Mouse (Mus musculus): ENCODE measurements at regions not wholly inside any gene's neighbourhood (a gene's known extent, or its start where the extent isn't known, plus 50 kb on each side); places are given as distances from the start of the nearest gene placed in this dataset.
"Not testable (repeated sequence)": the region's sequence is repeated elsewhere in the genome, so short reads cannot be mapped to it uniquely, and the experiment has no call there.

DNA sequence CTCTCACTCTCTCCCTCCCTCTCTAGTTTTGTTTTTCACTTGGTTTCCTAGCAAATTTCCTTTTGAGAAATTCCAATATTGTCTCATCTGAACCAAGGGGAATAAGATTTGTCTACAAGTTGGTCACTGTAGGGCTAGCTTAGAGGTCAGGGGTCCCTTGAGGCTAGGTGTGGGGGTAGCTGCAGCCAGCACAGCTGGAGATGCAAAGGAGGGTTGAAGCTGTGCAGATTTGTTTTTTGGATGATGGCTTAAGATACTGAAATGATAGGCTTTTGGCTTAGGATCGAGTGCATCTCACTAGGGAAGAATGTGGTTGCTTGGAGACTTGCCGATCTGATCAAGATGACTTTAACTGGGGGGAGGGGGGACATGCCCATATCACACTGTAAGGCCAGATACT is 88.3 kb upstream of the Tmem28 start:
- no peak for DNase-seq (ENCODE audit: low spot score in 2 of 2)

DNA sequence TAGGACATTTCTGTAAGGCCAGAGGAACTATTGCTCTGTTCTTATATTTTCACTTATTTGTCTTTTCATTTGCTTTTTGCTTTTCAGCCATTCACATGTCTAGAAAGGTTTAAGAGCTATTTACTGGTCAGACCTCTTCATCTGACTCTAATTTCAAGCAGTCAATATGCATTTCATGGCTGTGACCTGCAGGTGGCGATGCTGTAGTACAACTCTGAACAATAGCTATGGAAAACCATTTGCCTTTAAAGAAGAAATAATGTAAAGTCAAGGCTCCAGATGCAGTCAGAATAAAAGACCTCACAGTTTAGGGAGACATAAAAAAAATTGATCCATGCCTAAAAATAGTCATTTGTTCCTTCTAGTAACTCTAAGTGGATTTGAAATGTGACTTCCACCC is 95.7 kb upstream of the Tmem28 start:
- DNase-seq (ENCODE audit: low spot score in 2 of 2) = peak; percentile 35 to 38

DNA sequence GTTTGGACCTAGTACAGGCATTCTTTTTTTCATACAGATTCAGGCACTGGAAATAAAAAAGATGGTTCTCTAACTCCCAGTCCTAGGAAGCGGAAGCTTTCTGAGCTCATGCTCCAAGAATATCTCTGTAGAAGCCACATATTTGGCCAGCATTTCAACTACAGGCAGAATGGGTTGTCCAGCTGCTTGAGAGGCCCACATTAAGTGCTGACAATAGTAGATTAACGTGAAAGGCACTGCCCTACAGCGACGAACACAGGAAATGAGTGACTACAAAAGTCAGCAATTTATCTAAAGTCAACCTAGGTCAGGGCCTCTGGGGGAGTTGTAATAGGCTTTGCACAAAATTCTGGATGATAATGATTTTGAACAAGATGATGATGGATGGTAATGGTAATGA is 125.5 kb upstream of the Tmem28 start:
- no peak for DNase-seq (ENCODE audit: low spot score in 2 of 2)

DNA sequence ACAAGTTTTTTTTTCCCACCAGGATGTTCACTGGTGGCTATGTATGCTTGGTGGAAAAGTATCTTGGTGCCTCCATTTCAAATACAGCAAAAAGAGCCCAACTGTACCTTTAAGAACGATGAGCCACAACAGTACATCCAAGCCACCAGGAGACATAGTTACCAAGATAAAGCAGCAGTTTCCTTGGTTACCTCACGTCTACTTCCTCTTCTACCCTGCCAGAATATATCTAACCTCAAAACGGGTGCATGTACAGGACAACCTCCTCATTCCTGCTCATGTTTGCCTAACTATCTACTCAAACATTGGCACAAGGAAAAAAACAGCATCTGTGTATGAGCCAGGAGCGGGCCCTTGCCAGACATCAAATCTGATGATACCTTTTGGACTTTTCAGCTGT is 129.8 kb upstream of the Tmem28 start:
- peak; percentile 2 to 7 for DNase-seq (ENCODE audit: low spot score in 2 of 2)

DNA sequence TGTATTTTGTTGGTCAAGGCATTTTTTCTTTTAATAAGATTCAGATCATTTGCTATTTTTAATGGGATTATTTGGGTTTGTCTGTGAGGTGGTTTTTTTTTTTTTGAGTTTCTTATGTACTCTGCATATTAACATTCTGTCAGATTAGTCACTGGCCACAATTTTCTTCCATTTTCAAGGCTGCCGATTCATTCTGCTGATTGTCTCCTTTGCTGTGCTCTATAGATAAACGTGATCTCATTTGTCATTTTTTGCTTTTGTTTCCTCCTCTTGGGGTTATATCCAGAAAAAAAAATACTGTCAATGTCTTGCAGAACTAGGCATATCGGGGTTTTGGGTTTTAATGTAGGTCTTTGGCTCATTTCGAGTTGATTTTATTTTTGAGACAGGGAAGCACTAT is 131.1 kb upstream of the Tmem28 start:
- DNase-seq (ENCODE audit: low spot score in 2 of 2) = no peak

- DNase-seq (ENCODE audit: low spot score in 2 of 2) = not testable (repeated sequence)
These were observed 138.3 kb upstream of the Tmem28 start for GRCm38 (mm10) chrX:99682491-99682890.

GRCm38 (mm10) chrX:99667596-99667995 is 153.2 kb upstream of the Tmem28 start:
- DNase-seq (ENCODE audit: low spot score in 2 of 2) = no peak

- DNase-seq (ENCODE audit: low spot score in 2 of 2) = no peak
These were observed 158.3 kb upstream of the Tmem28 start for GRCm38 (mm10) chrX:99662566-99662965.

DNA sequence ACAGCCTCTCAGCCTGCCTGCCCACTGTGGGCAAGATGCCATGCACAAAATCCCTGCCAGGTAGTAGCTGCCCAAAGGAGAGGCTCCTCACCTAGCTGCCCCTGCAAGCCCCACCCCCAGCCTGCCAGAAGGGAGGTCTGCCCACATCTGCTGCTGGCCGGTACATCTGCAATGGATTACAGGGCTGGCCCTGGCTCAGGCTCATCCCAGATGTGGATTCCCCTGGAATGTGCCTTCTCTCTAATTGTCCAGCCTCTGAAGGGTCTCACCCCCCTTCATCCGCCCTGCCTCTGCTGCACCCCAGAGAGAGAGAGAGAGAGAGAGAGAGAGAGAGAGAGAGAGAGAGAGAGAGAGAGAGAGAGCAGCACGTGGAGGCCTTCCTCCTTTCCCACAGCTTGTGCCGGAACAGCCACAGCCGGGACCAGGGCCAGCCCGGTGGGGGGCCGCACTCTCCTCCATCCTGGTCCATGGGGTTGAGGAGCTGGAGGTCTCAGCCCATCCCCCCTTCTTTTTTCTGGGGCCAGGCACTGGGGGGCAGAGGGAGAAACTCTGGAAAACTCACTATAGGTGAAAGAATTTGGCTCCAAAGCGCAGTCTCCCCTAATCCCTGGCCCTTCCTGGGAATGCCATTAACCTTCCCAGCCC is 161.2 kb upstream of the Tmem28 start:
- DNase-seq (ENCODE audit: low spot score in 2 of 2) = no peak

DNA sequence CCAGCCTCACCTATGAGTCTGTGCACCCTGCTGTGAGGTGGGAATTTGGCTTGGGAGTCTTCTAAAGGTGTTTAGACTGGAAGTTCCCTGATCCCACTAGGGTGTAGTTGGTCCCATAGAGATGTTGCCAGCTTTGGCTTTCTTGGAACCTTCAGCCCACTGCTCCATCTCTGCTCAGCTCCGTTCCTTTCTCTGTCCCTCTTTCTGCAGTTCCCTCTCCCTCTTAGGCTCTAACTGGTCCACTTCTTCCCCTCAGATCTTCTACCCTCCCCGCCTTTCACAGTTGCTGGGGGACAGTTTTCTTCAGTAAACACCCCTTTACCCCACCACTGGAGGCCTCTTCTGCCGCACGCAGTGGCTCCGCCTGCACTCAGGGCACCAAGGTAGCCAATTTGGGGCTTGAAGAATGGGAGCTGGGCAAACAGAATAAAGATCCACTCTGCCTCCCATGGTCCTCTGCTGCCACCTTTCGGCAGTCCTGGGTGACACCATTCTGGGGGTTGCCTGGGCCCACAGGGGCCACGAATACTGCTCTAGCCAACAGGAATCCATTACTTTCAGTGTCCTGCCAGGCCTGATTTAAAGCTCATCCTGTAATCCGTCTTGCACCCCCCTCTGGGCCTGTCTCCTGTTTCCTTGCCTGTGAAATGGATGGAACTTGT is 162.9 kb upstream of the Tmem28 start:
- DNase-seq (ENCODE audit: low spot score in 2 of 2) = peak; percentile 25 to 69

GRCm38 (mm10) chrX:99656988-99657387 is 163.8 kb upstream of the Tmem28 start:
- no peak for DNase-seq (ENCODE audit: low spot score in 2 of 2)

GRCm38 (mm10) chrX:99632211-99632775 is 161.2 kb upstream of the Pja1 start:
- DNase-seq (ENCODE audit: low spot score in 2 of 2) = no peak

DNA sequence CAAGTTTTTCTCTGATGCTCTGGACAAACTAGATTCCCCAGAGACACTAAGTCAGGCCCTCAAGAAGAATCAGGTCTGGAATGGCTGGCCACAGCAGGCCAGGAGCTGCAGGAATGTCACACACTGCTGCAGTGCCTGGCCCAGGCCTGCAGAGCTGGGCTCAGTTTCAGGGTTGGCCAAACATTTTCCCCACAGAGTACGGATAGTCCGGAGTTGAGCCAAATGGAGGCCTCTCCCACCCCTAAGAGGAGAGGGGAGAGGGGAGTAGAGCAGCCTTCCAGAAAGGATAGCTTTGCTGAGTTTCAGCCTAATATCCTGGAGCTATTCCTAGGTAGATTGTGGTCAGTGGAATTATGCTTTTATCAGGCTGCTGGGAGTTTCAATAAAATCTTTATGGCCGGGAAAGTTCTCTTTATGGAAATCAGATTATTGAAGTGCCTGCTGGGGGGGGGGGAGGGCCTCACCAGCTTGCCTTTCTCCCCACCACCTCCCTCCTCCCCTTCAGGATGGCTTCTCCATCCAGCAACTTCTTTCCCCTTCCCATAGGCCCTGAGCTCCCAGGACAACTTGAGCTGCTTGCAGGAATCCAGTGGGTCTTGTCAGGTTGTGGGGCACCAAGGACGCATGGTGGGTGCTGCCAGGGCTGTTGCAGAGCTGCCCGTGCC is 153.6 kb upstream of the Pja1 start:
- DNase-seq (ENCODE audit: low spot score in 2 of 2) = no peak

- no peak for DNase-seq (ENCODE audit: low spot score in 2 of 2)
These were observed 141.2 kb upstream of the Pja1 start for GRCm38 (mm10) chrX:99612130-99612759.

DNA sequence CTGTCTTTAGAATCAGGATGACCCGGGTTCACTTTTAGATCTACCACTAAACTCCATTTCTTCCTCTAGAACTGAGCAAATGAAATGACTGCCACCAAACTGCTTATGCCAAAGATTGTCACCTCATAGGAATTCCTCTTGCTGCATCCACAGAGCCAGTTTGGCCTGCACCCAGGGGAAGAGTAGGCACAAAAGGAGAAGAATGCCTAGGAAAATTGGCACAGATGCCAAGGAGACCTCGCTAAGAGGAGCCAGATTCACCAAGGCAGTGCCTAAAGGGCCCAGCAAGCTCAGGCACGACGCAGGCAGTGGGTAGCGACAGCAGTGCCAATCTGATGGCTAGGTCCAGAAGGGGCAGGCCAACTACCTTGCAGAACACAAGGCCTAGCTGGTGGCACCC is 139.0 kb upstream of the Pja1 start:
- no peak for DNase-seq (ENCODE audit: low spot score in 2 of 2)

DNA sequence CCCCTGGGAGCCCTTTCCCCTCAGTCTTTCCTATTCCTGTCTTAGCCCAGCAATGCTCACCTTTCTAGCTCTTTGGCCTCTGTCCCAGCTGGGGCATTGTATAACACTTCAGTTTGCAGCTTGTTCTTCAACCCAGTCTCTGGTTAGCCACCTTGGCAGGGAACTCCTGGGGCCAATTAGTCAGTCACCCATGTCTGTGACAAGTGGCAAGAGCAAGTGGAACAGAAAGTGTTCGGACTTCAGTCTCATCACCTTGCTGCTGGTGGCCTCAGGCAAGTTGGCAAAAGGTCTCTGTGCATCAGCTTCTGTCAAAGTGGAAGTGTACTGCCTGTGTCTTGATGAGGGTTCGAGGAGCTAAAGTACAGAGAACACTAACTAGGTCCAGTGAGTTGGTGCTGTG is 138.5 kb upstream of the Pja1 start:
- no peak for DNase-seq (ENCODE audit: low spot score in 2 of 2)

DNA sequence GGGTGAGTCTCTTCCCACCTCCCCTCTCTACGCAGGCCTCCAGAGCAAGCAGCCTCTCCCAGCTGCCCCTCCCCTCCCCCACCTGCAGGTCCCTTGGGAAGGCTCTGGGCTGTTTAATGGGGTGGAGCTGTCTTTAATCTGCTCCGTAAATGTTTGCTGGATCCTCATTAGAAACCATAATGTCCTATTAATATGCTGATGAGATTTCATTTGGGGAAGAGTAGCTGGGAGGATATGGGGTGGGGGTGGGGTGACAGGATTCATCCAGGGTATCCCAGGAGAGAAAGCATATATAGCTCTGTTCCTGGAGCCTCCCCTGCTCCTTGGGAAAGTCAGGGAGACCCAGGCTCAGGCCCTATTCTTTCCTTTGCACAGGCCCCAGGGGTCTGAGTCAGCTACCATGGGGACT is 137.2 kb upstream of the Pja1 start:
- no peak for DNase-seq (ENCODE audit: low spot score in 2 of 2)

DNA sequence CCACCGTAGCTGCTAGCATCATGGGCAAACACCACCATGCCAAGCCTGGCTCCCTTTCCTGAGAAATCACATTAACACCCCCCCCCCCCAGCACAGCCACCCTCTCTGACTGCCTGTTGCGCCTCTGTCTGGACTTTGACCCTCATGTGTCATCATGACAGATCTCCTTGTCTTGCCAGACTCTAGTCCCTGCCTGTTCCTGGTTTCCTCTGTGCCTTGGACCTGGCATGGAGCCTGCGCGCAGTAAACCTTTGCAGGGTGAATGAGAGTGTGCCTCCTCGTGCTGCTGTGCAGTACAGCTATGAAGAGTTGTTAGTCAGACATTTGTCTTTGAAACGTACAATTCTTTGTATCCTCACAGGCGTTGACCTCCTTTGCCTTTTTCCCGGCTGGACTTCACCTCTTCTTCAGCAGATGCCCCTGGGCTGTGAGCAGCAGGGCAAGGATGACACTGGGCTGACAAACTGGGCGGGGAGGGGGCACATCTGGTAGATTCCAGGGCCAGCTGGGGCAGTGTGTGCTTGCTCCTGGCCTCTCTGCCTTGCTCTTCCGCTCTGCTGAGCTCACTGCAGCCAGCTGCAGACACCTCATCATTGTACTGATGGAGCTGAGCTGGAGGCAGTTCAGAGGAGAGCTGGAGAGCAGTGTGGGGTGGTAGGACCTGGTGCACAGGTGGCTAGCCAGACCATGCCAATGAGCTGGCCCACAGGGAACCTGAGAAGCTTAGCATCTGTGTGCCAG is 134.2 kb upstream of the Pja1 start:
- no peak for DNase-seq (ENCODE audit: low spot score in 2 of 2)

DNA sequence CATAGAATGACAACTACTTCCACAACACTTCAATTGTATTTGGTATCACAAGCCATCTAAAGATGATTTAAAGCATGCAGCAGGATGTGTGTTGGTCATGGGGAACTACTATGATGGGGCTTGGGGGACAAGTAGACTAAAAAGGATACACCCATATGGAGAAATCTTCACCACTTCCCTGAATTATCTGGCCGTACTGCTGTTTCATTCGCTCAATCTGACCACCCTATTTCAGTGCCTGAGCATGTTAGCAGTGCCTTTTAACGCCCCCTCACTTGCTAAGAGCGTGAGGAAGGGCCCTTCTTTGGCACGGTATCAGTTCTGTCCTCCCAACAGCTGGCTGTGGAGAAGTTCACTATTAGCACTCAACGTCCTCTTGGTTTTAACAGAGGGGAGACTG is 132.6 kb upstream of the Pja1 start:
- DNase-seq (ENCODE audit: low spot score in 2 of 2) = no peak

DNA sequence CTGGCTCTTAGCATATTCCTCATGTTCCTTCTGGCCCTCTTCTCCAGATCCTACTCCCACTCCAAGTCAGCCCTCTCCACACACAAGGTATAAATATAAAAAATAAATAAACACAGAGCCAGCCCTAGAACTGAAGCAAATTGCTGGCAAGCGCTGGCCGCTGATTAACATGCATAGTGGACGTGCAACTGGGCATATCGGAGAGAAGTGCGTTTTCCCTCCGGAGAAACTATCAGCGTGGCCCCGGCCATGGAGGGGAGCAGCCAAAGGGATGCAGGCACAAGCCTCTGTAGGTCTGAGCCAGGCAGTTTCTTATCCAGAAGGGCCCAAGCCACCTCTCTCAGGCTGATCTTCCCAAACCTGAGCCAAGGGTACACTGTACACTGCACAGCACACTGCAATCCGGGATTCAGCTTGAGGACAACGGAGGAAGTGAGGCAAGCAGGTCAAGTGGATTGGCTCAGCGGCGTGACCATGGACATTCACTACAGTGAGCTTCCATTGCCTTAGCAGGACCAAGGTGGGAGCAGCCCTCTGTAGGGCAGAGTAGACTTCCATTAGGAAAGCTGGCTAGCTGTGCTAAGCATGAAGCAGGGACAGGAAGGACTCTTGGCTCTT is 131.3 kb upstream of the Pja1 start:
- no peak for DNase-seq (ENCODE audit: low spot score in 2 of 2)

- no peak for DNase-seq (ENCODE audit: low spot score in 2 of 2)
These were observed 124.4 kb upstream of the Pja1 start for GRCm38 (mm10) chrX:99595493-99595892.
